Mouse (Mus musculus) cerebellum, adult 11 months (tissue): ENCODE results near the gene Barhl1.

Experiments used
- DNase-seq: peaks from one replicate; pipeline ENCODE4 v3.0.0; 2022

The Barhl1 gene

GRCm38 (mm10) chr2:28860678-28861423, 55.6 kb downstream of the Barhl1 start:
- DNase-seq = no peak

- no peak for DNase-seq
Observed at GRCm38 (mm10) chr2:28859303-28859702, 57.2 kb downstream of the Barhl1 start.
